Mouse (Mus musculus): Measurements from ENCODE around the gene Samd7. TPM values are rescaled to one million over a fixed set of nuclear protein-coding genes. Genes with fewer than 3 reads are reported as not detected.
A peak's percentile ranks its signal among the peaks of the same experiment; 100 is the strongest.
"Not testable (repeated sequence)": the region's sequence is repeated elsewhere in the genome, so short reads cannot be mapped to it uniquely, and the experiment has no call there.

Samd7 gene
- not detected in 2 replicates for polyA plus RNA-seq (2014; fragmentation: Nextera tagmentation; extraction: Ambion mirVana)

GRCm38 (mm10) chr3:30746006-30746405 is at the start of gene Samd7:
Gene Samd7 (plus strand): TSS chr3:30746293.
- Histone ChIP-seq H3K9ac (no peak within 1 kb of the TSS), H3K4me3 (ENCODE audit: low read depth, low read length) (no peak within 1 kb of the TSS), H3K27me3 (ENCODE audit: insufficient read depth, low read length) (no peaks in the 10 kb centered on the region), H3K36me3 (ENCODE audit: insufficient read depth) (no peaks in the 10 kb centered on the region), H3K4me1 (ENCODE audit: insufficient read depth) (no peaks in the 10 kb centered on the region), H3K4me2 (no peak within 1 kb of the TSS), H3K9me3 (ENCODE audit: low read depth, low read length) (no peaks in the 10 kb centered on the region), H3K27ac (ENCODE audit: low read depth) (no peak within 1 kb of the TSS)
- no peak for TF ChIP-seq CTCF (IDR thresholded peaks at IDR 0.05; ENCODE audit: low read depth)
- DNase-seq, result no peak
- ATAC-seq (ENCODE audit: insufficient read depth), result no peak
- 74% methylated on average over 7 of the region's 7 CpGs for WGBS

GRCm38 (mm10) chr3:30696346-30696745 is 49.7 kb upstream of the Samd7 start:
- Histone ChIP-seq H3K9ac (no peak overlapping the region), H3K36me3 (ENCODE audit: insufficient read depth) (no peaks in the 10 kb centered on the region), H3K4me1 (ENCODE audit: insufficient read depth) (no peaks in the 10 kb centered on the region), H3K27ac (ENCODE audit: low read depth) (no peak overlapping the region), H3K4me2 (no peak overlapping the region), H3K27me3 (ENCODE audit: insufficient read depth, low read length) (no peaks in the 10 kb centered on the region), H3K4me3 (ENCODE audit: low read depth, low read length) (no peak overlapping the region), H3K9me3 (ENCODE audit: low read depth, low read length) (no peaks in the 10 kb centered on the region)
- DNase-seq (peak; percentile 83), ATAC-seq (ENCODE audit: insufficient read depth) (peak; percentile 44; the same call in 1 of the 2 replicates)
- 12% methylated on average over 2 of the region's 2 CpGs for WGBS
- peak; percentile 88 for TF ChIP-seq CTCF (IDR thresholded peaks at IDR 0.05; ENCODE audit: low read depth)

GRCm38 (mm10) chr3:30697891-30698290 is 48.2 kb upstream of the Samd7 start:
- H3K9me3 ChIP-seq (ENCODE audit: low read depth, low read length), result no peaks in the 10 kb centered on the region
- no peak for DNase-seq
- H3K9ac ChIP-seq, result no peak overlapping the region
- no peak overlapping the region for H3K27ac ChIP-seq (ENCODE audit: low read depth)
- 40% methylated on average over 4 of the region's 4 CpGs for WGBS
- no peak overlapping the region for H3K4me2 ChIP-seq
- H3K4me3 ChIP-seq (ENCODE audit: low read depth, low read length), result no peak overlapping the region
- no peaks in the 10 kb centered on the region for H3K27me3 ChIP-seq (ENCODE audit: insufficient read depth, low read length)
- no peaks in the 10 kb centered on the region for H3K4me1 ChIP-seq (ENCODE audit: insufficient read depth)
- H3K36me3 ChIP-seq (ENCODE audit: insufficient read depth), result no peaks in the 10 kb centered on the region
- ATAC-seq (ENCODE audit: insufficient read depth), result no peak
- TF ChIP-seq CTCF (IDR thresholded peaks at IDR 0.05; ENCODE audit: low read depth), result no peak

- not testable (repeated sequence) for H3K27me3 ChIP-seq (ENCODE audit: insufficient read depth, low read length); H3K4me2 ChIP-seq; H3K4me3 ChIP-seq (ENCODE audit: low read depth, low read length); H3K4me1 ChIP-seq (ENCODE audit: insufficient read depth); H3K36me3 ChIP-seq (ENCODE audit: insufficient read depth); H3K9ac ChIP-seq; ATAC-seq (ENCODE audit: insufficient read depth); H3K27ac ChIP-seq (ENCODE audit: low read depth); H3K9me3 ChIP-seq (ENCODE audit: low read depth, low read length); DNase-seq
- WGBS, result 74% methylated on average over 6 of the region's 6 CpGs
Measured at GRCm38 (mm10) chr3:30699711-30700505, 46.2 kb upstream of the Samd7 start, which contains the start of gene Lrrc31. Gene Lrrc31 (minus strand): TSS chr3:30699843.

- no peak overlapping the region for H3K9ac ChIP-seq
- H3K4me2 ChIP-seq, result no peak overlapping the region
- H3K36me3 ChIP-seq (ENCODE audit: insufficient read depth), result no peaks in the 10 kb centered on the region
- no peak overlapping the region for H3K27ac ChIP-seq (ENCODE audit: low read depth)
- H3K27me3 ChIP-seq (ENCODE audit: insufficient read depth, low read length), result no peaks in the 10 kb centered on the region
- H3K4me3 ChIP-seq (ENCODE audit: low read depth, low read length), result no peak overlapping the region
- H3K9me3 ChIP-seq (ENCODE audit: low read depth, low read length), result no peaks in the 10 kb centered on the region
- WGBS, result 85% methylated on average over 3 of the region's 3 CpGs
- ATAC-seq (ENCODE audit: insufficient read depth), result no peak
- H3K4me1 ChIP-seq (ENCODE audit: insufficient read depth), result no peaks in the 10 kb centered on the region
- DNase-seq, result no peak
- no peak for TF ChIP-seq CTCF (IDR thresholded peaks at IDR 0.05; ENCODE audit: low read depth)
Measured at GRCm38 (mm10) chr3:30705977-30706376, 40.1 kb upstream of the Samd7 start.

GRCm38 (mm10) chr3:30706614-30707276 is 39.3 kb upstream of the Samd7 start:
- Histone ChIP-seq H3K27ac (ENCODE audit: low read depth) (no peak overlapping the region), H3K27me3 (ENCODE audit: insufficient read depth, low read length) (no peaks in the 10 kb centered on the region), H3K36me3 (ENCODE audit: insufficient read depth) (no peaks in the 10 kb centered on the region), H3K9me3 (ENCODE audit: low read depth, low read length) (no peaks in the 10 kb centered on the region), H3K4me1 (ENCODE audit: insufficient read depth) (no peaks in the 10 kb centered on the region), H3K9ac (no peak overlapping the region), H3K4me3 (ENCODE audit: low read depth, low read length) (no peak overlapping the region), H3K4me2 (no peak overlapping the region)
- WGBS, result 66% methylated on average over 4 of the region's 4 CpGs
- no peak for ATAC-seq (ENCODE audit: insufficient read depth)
- no peak for DNase-seq
- no peak for TF ChIP-seq CTCF (IDR thresholded peaks at IDR 0.05; ENCODE audit: low read depth)

- Histone ChIP-seq H3K4me3 (ENCODE audit: low read depth, low read length) (no peak overlapping the region), H3K4me2 (no peak overlapping the region), H3K4me1 (ENCODE audit: insufficient read depth) (no peaks in the 10 kb centered on the region), H3K36me3 (ENCODE audit: insufficient read depth) (no peaks in the 10 kb centered on the region), H3K9ac (no peak overlapping the region), H3K9me3 (ENCODE audit: low read depth, low read length) (no peaks in the 10 kb centered on the region), H3K27ac (ENCODE audit: low read depth) (no peak overlapping the region), H3K27me3 (ENCODE audit: insufficient read depth, low read length) (no peaks in the 10 kb centered on the region)
- DNase-seq (no peak), ATAC-seq (ENCODE audit: insufficient read depth) (no peak)
- 78% methylated on average over 6 of the region's 6 CpGs for WGBS
- no peak for TF ChIP-seq CTCF (IDR thresholded peaks at IDR 0.05; ENCODE audit: low read depth)
Measured at GRCm38 (mm10) chr3:30710191-30710590, 35.9 kb upstream of the Samd7 start.

All from lung, embryonic 14.5 days (tissue).